Mouse (Mus musculus): ENCODE data around the gene Dhx57. TPM values are rescaled to one million over a fixed set of nuclear protein-coding genes. Genes with fewer than 3 reads are reported as not detected.

Dhx57 gene
- polyA plus RNA-seq, 1 experiment, result 4.8 TPM

GRCm38 (mm10) chr17:80206671-80207581, 83.3 kb downstream of the Dhx57 start, which contains the start of the genes Srsf7 and Ttc39d:
Gene Srsf7 (minus strand): TSS chr17:80207307.
Gene Ttc39d (plus strand): TSS chr17:80207460.
- DNase-seq (ENCODE audit: low read depth, low spot score), result peak; percentile 90
- under 1% methylated on average over 95 of the region's 95 CpGs for whole genome bisulfite sequencing

- under 1% methylated on average over 36 of the region's 36 CpGs for WGBS
- DNase-seq (ENCODE audit: low read depth, low spot score), result no peak
Observed at GRCm38 (mm10) chr17:80206301-80206670, 84.0 kb downstream of the Dhx57 start.

GRCm38 (mm10) chr17:80205657-80206056, 84.6 kb downstream of the Dhx57 start:
- DNase-seq (ENCODE audit: low read depth, low spot score), result no peak
- WGBS, result 2% methylated on average over 5 of the region's 5 CpGs

GRCm38 (mm10) chr17:80199160-80199778, 91.0 kb downstream of the Dhx57 start:
- no peak for DNase-seq (ENCODE audit: low read depth, low spot score)
- 94% methylated on average over 3 of the region's 3 CpGs for WGBS

GRCm38 (mm10) chr17:80193075-80193474, 97.2 kb downstream of the Dhx57 start:
- WGBS, result 55% methylated on average over 5 of the region's 5 CpGs
- DNase-seq (ENCODE audit: low read depth, low spot score), result no peak

Other genes starting within 250 kb of the Dhx57 start
- 10.1 and 13.8 TPM in 2 replicates for gene Hnrnpll, start 228.1 kb downstream of the Dhx57 start, polyA plus RNA-seq (2012; rRNA removed)
- gene Galm, start 163.0 kb downstream of the Dhx57 start, polyA plus RNA-seq (2012; rRNA removed), result 40.4 and 76.9 TPM in 2 replicates
- 56.5 and 59.8 TPM in 2 replicates for gene Srsf7, start 83.2 kb downstream of the Dhx57 start, polyA plus RNA-seq (2012; rRNA removed)
- gene Ttc39d, start 83.0 kb downstream of the Dhx57 start, polyA plus RNA-seq (2012; rRNA removed), result not detected in 2 replicates
- 5.4 and 5.5 TPM in 2 replicates for gene Gemin6, start 66.0 kb downstream of the Dhx57 start, polyA plus RNA-seq (2012; rRNA removed)
- 3.9 and 4.3 TPM in 2 replicates for gene Morn2, start 273 bp downstream of the Dhx57 start, polyA plus RNA-seq (2012; rRNA removed)
- gene Arhgef33, start 16.9 kb upstream of the Dhx57 start, polyA plus RNA-seq (2012; rRNA removed), result 0.02 and 0.19 TPM in 2 replicates
- gene Gm10190, start 83.1 kb upstream of the Dhx57 start, polyA plus RNA-seq (2012; rRNA removed), result not detected in 2 replicates
- 1.9 and 3.5 TPM in 2 replicates for gene Sos1, start 190.0 kb upstream of the Dhx57 start, polyA plus RNA-seq (2012; rRNA removed)

Data from large intestine, adult 2 months (tissue).